Mouse (Mus musculus) lung, postnatal 0 days (tissue): Measurements from ENCODE around the gene Gm9821.

ENCODE experiments used
- CTCF ChIP-seq: IDR thresholded peaks from 2 replicates; pipeline ENCODE4 v1.5.1; 2016; ENCODE audit warnings: antibody characterized with exemption, mild to moderate bottlenecking
- EP300 ChIP-seq: IDR thresholded peaks from 2 replicates; pipeline ENCODE4 v1.6.1; 2016; ENCODE audit warnings: antibody characterized with exemption, mild to moderate bottlenecking, control low read depth

GRCm38 (mm10) chr2:91942356-91942755 is 3.1 kb upstream of the Gm9821 start:
- peak; percentile 67 for TF ChIP-seq CTCF
- TF ChIP-seq EP300 = no peak
